Mouse (Mus musculus) testis, adult 2 months (tissue): ENCODE results near the gene Pld1. TPM values are rescaled to one million over a fixed set of nuclear protein-coding genes. Genes with fewer than 3 reads are reported as not detected.

Source experiments
- H3K27ac ChIP-seq: fragments of 200-500 bp; 2 replicates; pipeline ENCODE4 v1.5.1; 2012; ENCODE audit warnings: low read depth, low read length; ENCODE audit not compliant: control insufficient read depth, insufficient read depth
- H3K27me3 ChIP-seq: fragments of 200-500 bp; 2 replicates; pipeline ENCODE4 v1.6.1; 2012; ENCODE audit warnings: mild to moderate bottlenecking, low read length, moderate library complexity; ENCODE audit not compliant: control insufficient read depth, insufficient read depth
- H3K36me3 ChIP-seq: fragments of 200-500 bp; 2 replicates; pipeline ENCODE4 v1.6.1; 2012; ENCODE audit warnings: mild to moderate bottlenecking, low read length; ENCODE audit not compliant: control insufficient read depth, insufficient read depth
- H3K4me1 ChIP-seq: fragments of 200-500 bp; 2 replicates; pipeline ENCODE4 v1.6.1; 2012; ENCODE audit warnings: low read length; ENCODE audit not compliant: control insufficient read depth, insufficient read depth
- H3K4me3 ChIP-seq: fragments of 200-500 bp; 2 replicates; pipeline ENCODE4 v1.5.1; 2012; ENCODE audit warnings: low read depth, mild to moderate bottlenecking, low read length, moderate library complexity, mixed read lengths; ENCODE audit not compliant: control insufficient read depth
- CTCF ChIP-seq: fragments of 200-500 bp; IDR thresholded peaks from 2 replicates; pipeline ENCODE4 v1.5.1; 2012; ENCODE audit warnings: low read depth, mild to moderate bottlenecking, inconsistent platforms, low read length, moderate library complexity; ENCODE audit not compliant: control insufficient read depth, insufficient read depth, insufficient replicate concordance
- POLR2A ChIP-seq: fragments of 200-500 bp; IDR thresholded peaks from 2 replicates; pipeline ENCODE4 v1.6.1; 2012; ENCODE audit warnings: low read depth, mild to moderate bottlenecking, inconsistent platforms, low read length, moderate library complexity; ENCODE audit not compliant: control insufficient read depth
- polyA plus RNA-seq: library from polyadenylated mRNA; depleted of rRNA; stranded (reverse); fragments of >200 nt; gene quantifications from 2 replicates; pipeline ENCODE4 v1.2.3, GENCODE M21; 2012

Pld1 gene
- polyA plus RNA-seq, 1 experiment = 1.0 TPM

GRCm38 (mm10) chr3:28034707-28035333 lies 96.3 kb downstream of the Pld1 start:
- Histone ChIP-seq H3K4me1 (no peaks in the 10 kb centered on the region), H3K27ac (no peak overlapping the region), H3K27me3 (no peaks in the 10 kb centered on the region), H3K36me3 (no peaks in the 10 kb centered on the region), H3K4me3 (no peak overlapping the region)
- TF ChIP-seq POLR2A (no peak), CTCF (no peak)

- H3K27me3 ChIP-seq = no peaks in the 10 kb centered on the region
- H3K36me3 ChIP-seq = no peaks in the 10 kb centered on the region
- no peak overlapping the region for H3K27ac ChIP-seq
- no peaks in the 10 kb centered on the region for H3K4me1 ChIP-seq
- H3K4me3 ChIP-seq = no peak overlapping the region
- TF ChIP-seq POLR2A (no peak), CTCF (no peak)
Observed at GRCm38 (mm10) chr3:28037320-28037932, 98.9 kb downstream of the Pld1 start.

DNA sequence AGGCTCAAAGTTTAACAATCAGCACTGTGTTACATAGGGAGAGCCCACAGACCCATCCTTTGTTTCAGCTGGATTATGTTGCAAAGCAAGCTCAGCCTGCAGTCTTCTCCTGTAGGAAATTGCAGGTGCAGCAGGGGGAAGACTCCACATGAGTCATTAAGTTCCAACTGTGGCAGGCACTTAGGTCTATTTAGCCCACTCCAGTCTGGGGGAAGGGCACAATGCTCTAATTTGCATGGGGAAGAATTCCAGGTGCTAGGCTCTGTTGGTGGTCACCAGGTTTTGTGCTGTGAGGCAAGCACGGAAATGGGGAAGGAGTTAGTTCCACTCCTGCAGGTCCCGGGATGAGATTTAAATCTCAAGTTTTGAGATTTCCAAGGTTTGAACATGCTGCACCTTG lies 99.6 kb downstream of the Pld1 start:
- no peak overlapping the region for H3K27ac ChIP-seq
- H3K4me1 ChIP-seq = no peaks in the 10 kb centered on the region
- H3K36me3 ChIP-seq = no peaks in the 10 kb centered on the region
- H3K27me3 ChIP-seq = no peaks in the 10 kb centered on the region
- TF ChIP-seq POLR2A (no peak), CTCF (no peak)
- H3K4me3 ChIP-seq = no peak overlapping the region

DNA sequence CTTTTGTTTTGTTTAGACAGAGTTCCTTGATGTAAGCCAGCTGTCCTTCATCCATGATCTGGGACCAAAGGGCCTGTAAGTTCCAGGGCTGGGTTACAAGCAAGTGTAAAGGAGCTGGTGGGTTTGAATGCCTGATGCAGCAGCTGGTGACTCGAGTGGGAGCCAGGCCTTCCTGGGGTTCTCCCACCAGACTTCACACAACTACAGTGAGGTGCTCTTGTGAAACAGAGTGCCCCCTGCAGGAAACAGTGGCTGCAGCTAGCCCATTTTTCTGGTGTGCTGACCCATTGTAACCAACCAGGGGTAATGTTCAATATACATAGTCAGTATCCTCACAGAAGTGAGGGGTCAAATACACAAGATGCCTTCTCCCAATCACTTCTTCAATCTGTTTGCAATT lies 101.3 kb downstream of the Pld1 start:
- Histone ChIP-seq H3K4me3 (no peak overlapping the region), H3K4me1 (no peaks in the 10 kb centered on the region), H3K27me3 (no peaks in the 10 kb centered on the region), H3K36me3 (no peaks in the 10 kb centered on the region), H3K27ac (no peak overlapping the region)
- TF ChIP-seq CTCF (no peak), POLR2A (no peak)

- no peaks in the 10 kb centered on the region for H3K36me3 ChIP-seq
- TF ChIP-seq POLR2A (no peak), CTCF (no peak)
- H3K27me3 ChIP-seq = no peaks in the 10 kb centered on the region
- H3K27ac ChIP-seq = no peak overlapping the region
- no peak overlapping the region for H3K4me3 ChIP-seq
- no peaks in the 10 kb centered on the region for H3K4me1 ChIP-seq
Observed at GRCm38 (mm10) chr3:28041236-28041635, 102.7 kb downstream of the Pld1 start.

DNA sequence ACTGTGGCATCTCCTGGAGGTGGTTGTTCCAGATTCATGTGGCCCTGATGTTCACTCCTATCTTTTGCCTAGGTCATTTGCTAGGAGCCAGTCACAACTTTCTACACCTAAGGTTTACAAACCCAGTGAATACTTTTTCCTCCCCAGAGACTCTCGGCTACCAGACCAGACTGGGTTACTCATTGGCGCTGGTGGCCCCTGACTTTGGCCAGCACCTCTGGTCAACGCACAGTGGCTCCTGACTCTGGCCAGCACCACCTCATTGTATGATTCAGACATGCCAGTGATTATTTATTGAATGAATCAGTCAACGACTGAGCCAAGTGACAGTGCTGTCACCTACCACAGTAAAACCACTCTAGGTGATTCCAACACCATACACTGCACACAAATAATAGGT lies 103.9 kb downstream of the Pld1 start:
- Histone ChIP-seq H3K4me1 (no peaks in the 10 kb centered on the region), H3K36me3 (no peaks in the 10 kb centered on the region), H3K27ac (no peak overlapping the region), H3K4me3 (no peak overlapping the region), H3K27me3 (no peaks in the 10 kb centered on the region)
- no peak for TF ChIP-seq POLR2A
- TF ChIP-seq CTCF = no peak

DNA sequence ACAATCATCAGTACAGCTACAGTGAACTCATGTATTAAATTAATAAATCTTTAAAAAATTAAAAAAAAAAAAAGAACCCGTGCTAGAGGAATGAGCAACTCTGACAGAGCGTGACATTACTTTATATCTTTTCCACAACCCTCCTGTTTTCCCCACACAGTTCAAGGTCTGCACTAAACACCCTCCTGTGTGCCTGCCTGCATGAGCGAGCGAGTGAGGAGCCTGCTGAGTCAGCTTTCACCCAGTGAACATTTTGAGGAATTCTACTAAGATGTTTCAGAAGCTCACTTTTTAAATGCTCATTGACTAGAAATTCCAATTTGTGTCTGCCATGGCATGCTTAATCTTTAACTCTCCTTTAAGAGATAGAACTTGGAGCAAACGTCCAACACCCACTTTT lies 109.1 kb downstream of the Pld1 start:
- H3K36me3 ChIP-seq = no peaks in the 10 kb centered on the region
- H3K27ac ChIP-seq = no peak overlapping the region
- no peaks in the 10 kb centered on the region for H3K4me1 ChIP-seq
- no peaks in the 10 kb centered on the region for H3K27me3 ChIP-seq
- H3K4me3 ChIP-seq = no peak overlapping the region
- TF ChIP-seq CTCF (no peak), POLR2A (no peak)

DNA sequence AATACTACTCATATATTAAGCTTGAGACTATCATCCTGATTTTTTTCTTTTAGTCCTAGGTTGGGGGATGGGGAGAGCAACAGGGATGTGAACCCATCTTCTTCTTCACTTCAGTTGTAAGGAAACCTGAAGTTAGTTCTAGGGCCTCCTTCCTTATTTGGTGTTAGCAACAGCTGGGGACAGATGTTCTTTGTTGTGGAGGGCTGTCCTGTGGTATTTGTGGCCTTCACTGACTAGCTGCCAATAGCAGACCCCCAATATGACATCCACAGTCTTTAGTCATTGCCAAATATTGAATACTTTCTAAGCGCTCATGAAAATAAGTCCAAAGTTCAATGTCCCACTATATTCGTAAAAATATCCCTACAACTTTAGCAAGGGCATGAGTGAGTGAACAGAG lies 111.0 kb downstream of the Pld1 start:
- TF ChIP-seq POLR2A (no peak), CTCF (no peak)
- H3K27ac ChIP-seq = no peak overlapping the region
- H3K4me3 ChIP-seq = no peak overlapping the region
- H3K27me3 ChIP-seq = no peaks in the 10 kb centered on the region
- no peaks in the 10 kb centered on the region for H3K36me3 ChIP-seq
- H3K4me1 ChIP-seq = no peaks in the 10 kb centered on the region
